Mouse (Mus musculus): ENCODE measurements at regions not wholly inside any gene's neighbourhood (a gene's known extent, or its start where the extent isn't known, plus 50 kb on each side); places are given as distances from the start of the nearest gene placed in this dataset.
A peak's percentile ranks its signal among the peaks of the same experiment; 100 is the strongest.
"Not testable (repeated sequence)": the region's sequence is repeated elsewhere in the genome, so short reads cannot be mapped to it uniquely, and the experiment has no call there.

DNA sequence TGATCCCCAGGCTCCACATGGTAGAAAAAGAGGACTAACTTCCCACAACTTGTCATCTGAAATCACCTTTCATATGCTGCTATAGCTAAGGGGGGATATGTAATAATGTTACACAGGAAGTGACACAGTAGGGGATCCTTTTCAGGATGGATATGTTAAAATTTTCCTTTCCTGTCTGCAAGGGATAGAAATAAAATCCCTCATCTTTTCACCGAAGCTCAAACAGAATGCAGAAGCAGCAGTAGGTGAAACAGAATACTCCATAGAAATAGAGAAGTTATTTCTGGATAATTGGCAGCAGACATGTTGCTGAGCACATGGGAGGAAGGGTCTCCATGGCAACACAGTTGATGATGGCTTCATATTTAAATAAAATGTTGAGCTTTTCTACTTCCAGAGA, 309.3 kb upstream of the Ercc4 start:
- peak; percentile 31 to 37 for DNase-seq (ENCODE audit: low spot score in 2 of 2)

DNA sequence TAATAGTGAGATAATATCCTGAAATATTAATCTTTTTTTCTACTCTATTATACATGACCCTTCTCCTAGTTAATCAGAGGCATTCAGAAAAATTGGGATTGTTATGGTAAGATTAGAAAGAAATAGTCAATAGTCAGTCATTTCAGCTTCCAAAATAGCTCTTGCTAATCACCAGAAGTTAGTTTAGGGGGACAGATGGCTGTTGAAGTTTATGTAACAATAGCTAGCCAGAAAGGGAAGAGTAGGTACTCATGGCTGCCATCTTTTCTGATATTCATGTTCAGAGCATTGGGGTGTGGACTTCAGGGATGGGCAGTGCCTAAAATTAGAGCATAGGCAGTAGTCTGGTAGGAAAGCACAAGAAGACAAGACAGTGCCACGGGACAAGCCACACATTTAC, 306.8 kb upstream of the Ercc4 start:
- no peak for DNase-seq (ENCODE audit: low spot score in 2 of 2)

DNA sequence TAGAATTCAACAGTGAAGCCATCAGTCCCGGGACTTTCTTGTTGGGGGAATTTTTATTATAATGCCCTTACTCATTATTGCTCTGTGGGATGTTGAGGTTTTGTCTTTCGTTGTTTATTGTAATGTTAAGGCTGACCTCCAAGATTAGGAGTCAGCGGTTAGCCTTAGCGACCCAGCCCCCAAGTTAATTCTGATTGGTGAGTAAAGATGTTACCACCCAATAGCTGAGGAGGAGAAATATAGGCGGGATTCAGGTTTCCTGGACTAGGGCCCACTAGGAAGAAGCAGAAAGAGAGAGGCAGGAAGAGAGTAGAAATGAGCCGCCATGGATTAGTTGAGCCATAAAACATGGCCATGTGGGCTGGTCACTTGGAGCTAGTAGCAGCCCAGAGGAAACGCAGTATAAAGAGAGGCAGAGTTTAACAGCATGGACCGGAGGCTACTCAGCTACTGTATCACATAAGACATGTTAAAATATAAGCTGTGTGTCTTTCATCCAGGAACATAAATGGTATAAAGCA, 302.1 kb upstream of the Ercc4 start:
- no peak for DNase-seq (ENCODE audit: low spot score in 2 of 2)

DNA sequence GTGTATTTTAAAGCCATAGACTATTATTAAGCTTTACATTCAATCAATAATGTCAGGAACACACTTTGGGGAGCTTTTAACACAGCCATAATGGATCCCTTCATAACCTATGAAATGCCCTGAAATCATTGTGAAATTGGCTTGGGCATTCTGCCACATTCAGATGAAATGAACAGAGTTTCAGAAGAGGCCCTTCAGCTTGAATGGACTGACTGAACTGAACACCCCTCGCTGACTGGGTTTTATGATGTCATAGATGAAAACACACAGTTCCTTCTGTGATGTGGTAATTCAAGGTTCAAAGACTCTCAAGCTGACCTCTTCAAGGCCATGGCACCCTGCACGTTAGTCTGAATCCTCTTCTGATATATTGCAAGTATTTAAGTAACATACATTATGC, 298.4 kb upstream of the Ercc4 start:
- no peak for DNase-seq (ENCODE audit: low spot score in 2 of 2)

DNA sequence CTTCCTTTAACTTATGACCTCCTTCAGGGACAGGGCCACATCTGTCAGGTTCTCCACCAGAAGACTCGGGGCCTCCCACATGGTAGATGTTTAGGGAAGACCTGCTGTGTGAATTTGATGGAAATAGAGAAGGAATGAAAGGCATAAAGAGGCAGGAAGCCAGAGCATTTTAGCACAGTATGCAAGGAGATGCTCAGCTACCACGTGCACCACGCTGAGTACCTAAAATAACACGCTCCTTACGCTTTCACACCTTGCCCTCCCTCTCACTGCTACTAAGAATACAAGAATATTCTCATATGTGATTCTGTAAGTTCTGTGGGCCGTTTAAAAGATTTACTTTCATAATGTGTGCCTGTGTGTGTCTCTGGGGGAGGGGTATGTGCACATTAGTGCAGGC, 284.8 kb upstream of the Ercc4 start:
- DNase-seq (ENCODE audit: low spot score in 2 of 2), result peak; percentile 50 to 62

DNA sequence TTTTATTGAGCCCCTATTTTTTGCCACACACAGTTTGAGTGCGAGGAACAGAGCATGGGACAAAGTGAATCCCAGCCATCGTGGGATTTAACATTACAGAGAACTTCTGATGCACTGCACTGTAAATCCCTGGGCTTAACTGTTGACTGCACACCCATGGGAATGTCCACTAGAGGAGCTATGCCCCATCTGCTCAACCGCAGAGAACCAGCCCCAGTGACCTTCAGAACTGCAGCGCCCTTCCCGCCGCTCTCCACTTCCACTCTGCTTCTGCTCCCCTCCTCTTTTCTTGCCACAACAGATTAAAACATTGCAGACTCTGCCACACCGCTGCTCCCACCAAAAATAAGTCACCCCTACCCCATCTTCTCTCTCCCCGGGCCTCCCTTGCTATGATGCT, 283.3 kb upstream of the Ercc4 start:
- no peak for DNase-seq (ENCODE audit: low spot score in 2 of 2)

DNA sequence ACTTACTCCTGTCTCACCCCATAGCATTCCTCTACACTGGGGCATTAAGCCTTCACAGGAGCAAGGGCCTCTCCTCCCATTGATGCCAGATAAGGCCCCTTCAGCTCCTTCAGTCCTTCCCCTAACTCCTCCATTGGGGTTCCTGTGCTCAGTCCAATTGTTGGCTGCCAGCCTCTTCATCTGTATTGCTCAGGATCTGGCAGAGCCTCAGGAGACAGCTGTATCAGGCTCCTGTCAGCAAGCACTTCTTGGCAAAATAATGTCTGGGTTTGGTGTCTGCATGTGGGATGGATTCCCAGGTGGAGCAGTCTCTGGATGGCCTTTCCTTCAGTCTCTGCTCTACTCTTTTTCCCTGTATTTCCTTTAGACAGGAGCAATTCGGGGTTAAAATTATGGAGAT, 278.2 kb upstream of the Ercc4 start:
- not testable (repeated sequence) for DNase-seq (ENCODE audit: low spot score in 2 of 2)

DNA sequence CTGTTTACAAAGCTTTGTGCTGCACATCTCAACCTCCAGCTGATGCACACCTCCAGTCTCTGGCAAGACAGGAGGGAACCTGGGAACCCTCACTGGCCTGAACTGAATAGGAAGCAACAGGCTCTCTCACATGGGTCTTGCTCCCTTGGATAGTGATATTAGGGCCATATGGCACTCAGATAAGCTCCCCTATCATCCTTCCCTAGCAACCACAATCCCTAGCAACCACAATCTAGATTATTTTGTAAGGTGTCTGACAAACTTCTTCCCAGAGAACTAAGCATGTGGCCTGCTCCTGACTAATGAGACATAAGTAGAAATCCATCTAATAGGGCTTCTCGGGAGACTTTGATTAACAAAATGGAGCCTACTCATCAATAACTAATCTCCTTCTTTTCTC, 253.1 kb upstream of the Ercc4 start:
- DNase-seq (ENCODE audit: low spot score in 2 of 2), result no peak

DNA sequence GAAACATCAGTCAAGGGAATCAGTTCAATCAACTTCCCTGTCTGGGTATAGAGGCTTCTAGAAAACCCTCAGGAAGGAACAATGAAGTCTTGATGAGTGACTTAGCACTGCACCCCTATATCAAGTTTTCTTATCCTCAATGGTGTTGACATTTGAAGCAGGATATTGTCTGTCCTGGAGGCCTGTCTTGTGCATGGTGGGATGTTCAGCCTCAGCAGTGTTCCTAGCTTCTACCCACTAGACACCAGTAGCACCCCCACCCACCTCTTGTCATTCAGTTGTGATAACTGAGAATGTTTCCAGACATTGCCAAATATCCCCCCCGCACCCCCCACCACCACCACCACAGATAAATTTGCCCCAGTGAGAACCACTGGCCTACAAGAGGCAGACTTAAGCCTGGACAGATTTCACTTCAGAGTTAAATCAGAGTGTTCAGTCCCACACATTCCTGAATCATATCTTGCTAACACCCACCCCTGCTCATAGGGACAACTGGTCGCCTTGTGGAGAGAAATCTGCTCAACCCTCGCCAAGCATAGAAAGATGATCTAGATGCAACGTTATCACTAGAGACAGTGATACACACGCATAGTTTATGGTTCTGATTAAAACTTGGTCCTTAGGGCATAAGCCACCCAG, 249.6 kb upstream of the Ercc4 start:
- DNase-seq (ENCODE audit: low spot score in 2 of 2), result peak; percentile 42 to 51

DNA sequence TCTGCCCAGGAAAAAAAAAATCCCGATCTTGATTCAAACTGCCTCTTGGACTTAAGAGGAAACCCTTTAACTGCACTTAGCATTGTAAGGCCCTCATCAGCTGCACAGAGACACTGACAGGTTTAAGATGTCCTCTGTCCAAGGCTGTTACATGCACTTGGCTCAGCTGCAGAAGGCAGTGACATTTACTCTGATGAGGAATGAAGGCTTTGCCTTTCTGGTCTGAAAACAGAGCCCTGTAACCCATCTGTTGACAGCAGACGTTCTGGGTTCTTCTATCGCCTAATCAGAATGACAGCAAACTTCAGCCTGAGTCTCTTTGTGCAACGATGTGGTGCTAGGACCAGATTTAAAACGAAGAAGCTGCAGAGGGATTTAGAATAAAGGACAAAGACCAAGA, 246.9 kb upstream of the Ercc4 start:
- no peak for DNase-seq (ENCODE audit: low spot score in 2 of 2)

DNA sequence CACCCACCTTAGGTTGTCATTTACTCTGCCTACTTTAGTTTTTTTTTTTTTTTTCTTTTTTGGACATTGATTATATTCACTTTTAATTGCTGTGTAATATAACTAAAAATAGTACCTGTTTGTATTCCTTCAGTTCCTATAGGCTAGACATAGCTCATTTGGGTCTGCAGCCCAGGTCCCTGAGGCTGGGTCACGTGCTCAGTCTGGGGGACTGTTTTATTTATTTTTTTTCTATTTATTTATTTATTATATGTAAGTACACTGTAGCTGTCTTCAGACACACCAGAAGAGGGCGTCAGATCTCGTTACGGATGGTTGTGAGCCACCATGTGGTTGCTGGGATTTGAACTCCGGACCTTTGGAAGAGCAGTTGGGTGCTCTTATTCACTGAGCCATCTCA, 231.2 kb upstream of the Ercc4 start:
- not testable (repeated sequence) for DNase-seq (ENCODE audit: low spot score in 2 of 2)

DNA sequence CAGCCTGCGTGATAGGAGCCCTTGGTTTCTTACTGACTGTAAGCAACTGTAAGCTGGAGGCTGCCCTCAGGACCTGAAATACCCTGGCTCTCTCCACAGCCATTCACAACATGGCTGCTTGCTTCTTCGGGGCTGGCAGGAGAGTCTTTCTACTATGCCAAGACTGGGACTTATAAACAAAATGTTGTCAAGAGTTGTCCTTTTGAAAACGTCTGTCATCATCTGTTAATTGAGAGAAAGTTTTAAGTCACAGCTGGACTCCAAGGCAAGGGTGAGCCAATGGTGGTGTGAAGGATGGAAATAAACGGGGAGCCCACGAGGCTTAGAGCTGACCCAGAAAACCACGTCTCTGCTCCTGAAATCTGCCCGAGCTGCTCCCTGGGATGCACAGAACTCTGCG, 229.5 kb upstream of the Ercc4 start:
- no peak for DNase-seq (ENCODE audit: low spot score in 2 of 2)

DNA sequence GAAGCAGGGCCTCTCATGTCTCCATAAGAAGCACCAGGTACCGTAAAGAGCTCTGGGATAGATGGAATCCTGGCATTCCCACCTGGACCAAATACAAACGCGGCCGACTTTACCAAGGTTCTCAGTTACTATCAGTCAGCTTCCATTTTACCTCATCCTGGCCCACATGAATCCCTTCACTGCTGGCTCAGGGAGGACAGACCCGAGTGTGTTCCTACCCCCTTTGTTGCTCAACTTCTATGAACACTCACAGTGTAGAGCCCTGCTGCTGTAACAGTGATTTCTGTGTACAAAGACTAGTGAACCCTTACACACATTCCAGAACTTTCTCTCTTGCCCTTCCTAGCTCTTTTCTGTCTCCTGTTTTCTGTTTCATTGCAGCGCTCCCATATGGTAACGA, 229.0 kb upstream of the Ercc4 start:
- no peak for DNase-seq (ENCODE audit: low spot score in 2 of 2)

DNA sequence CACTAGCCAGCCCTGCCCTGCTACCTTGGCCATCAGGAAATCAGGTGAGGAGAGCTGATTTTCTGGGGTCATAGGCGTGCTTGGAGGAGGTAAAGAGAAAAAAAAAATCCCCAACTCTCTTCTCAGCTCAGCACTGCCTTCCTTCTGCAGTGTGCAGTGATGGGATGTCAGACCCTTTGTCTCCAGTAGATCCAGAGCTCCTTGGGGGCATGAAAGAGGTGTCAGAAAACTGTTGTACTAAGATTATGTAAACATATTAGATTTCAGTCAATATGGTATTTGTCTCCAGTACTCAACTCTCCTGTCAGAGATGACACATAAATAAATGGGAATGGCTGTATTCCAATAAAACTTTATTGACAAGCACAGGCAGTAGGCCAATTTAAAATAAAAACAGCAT, 226.8 kb upstream of the Ercc4 start:
- no peak for DNase-seq (ENCODE audit: low spot score in 2 of 2)

DNA sequence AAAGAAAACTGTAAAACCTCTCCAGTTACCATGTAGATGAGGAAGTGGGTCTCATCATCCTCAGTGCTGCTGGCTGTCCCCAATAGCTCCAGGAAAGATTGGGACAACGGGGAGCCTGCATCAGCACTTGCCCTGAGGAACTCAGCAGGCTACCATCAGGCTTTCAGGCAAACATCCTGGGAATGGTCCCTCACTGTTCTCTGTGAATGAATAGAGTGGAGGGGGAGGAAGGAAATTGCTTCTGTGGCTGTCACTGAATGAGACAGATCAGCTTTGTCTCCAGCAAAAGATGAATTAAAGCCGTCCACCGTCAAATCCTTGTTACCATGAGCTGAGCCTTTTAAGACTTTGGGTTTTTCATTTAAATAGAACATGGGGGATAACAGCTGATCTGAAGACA, 224.9 kb upstream of the Ercc4 start:
- no peak for DNase-seq (ENCODE audit: low spot score in 2 of 2)

DNA sequence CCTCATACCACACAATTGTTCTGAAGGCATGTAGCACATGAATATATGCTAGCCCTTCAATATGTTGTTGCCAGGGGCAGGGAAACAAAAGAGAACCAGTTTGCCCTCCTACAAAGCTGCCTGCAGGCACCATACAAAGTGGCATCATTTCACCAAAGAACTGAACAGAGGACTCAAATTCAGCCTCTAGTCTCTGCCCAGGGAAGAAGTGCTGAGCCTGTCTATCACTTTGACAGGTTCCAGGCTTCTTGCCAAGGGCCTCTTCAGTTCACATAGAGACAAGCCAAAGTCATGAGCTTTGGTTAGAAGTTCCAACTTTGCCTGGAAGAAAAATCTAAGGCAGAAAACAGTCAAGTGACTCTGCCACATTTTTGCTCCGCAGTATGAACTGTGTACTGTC, 223.4 kb upstream of the Ercc4 start:
- no peak for DNase-seq (ENCODE audit: low spot score in 2 of 2)

DNA sequence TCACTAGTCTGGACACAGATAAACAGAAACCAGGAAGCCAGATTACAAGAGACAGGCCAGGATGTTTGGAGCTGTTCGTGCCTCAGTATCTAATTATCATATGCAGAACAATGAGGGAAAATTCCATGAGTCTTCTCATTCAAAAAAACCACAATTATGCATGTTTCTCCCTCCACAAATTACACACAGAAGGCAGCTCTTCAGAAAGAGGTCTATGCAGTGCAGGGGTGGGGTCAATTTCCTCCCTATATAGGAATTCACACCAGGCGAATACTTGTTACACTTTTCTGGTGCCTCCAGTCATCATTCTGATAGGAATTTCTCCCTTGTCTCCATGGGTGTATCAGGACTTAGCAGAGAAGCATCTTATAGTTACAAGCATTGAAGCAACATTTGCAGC, 222.1 kb upstream of the Ercc4 start:
- no peak for DNase-seq (ENCODE audit: low spot score in 2 of 2)

DNA sequence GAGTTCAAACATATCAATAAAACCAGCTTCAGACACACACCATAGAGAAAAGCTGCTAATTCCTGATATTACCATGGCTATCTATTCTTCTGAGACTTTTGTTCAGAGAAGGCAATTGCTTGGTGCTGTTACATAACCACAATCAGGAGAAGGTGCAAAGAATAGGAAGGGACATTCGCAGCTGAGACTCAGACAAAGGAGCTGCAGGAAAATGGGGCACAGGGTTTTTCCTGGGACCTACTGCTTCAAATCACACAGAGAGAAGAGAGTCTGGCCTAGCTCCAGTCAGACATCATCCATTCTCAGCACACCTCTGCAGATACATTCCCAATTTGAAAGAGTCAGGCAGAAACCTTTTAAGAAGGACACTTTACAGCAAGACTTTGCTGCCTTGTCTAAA, 219.4 kb upstream of the Ercc4 start:
- no peak for DNase-seq (ENCODE audit: low spot score in 2 of 2)

DNA sequence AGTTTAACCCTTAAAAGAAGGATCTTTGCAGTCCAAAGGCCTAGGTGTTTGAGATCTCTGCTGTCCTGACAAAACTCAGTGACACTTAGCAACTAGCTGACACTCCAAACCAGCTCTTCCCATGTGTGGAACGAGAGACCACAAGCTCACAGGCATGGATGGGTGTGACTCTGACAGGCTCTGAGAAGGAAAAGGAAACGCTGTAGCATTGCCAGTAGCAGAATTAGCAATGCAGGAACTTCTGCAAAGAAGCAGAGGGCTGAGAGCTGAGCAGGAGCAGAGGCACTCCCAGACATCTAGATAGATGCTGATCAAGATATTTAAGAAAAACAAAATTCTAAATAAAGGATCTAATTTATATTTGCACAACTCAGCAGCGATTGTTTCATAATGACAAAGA, 218.9 kb upstream of the Ercc4 start:
- DNase-seq (ENCODE audit: low spot score in 2 of 2), result no peak

DNA sequence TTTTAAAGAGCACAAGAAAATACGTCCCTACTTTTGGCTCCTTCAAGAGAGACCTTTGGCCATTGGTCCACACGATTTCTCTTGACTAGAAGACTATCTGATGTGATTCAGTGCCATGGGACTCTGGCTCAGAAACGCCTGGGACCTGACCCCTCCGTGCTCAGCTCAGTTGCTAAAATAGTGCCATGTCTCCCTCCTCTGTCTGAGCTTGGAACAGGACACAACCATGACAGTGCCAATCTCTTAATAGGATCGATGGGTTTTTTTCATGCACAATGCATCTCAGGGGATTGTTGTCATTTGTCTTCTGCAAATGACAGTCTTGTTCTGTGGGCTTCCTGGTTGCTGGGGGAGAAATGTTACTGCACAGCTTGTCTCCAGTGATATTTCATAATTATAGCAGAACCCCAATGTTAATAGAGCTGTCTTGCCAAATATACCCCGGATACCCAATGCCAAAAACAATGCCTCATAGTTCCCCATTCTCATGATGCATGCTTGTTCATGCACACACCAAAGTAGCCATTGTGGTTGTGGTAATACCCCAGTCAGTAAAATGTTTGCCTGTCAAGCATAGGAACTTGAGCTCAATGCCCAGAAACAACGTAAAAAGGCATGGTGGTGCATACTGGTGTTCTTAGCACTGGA, 216.7 kb upstream of the Ercc4 start:
- no peak for DNase-seq (ENCODE audit: low spot score in 2 of 2)

DNA sequence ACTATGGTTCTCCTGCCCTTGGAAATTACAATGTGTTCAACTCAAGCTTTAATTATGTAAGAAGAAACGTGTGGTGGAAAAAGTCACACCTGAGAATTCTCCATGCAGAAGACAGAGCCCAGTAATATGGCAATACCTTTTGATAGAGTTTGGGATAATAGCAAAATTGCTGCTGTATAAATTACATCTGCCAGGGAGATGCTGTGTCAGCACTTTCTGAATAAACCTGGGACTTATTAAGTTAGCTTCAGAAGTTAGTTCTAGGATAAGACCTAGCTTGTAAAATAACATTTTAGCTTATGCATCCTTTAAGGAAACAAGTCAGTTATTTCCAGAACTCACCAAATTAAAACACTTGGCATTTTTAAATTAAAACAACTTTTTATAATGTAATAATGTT, 212.2 kb upstream of the Ercc4 start:
- DNase-seq (ENCODE audit: low spot score in 2 of 2), result no peak

DNA sequence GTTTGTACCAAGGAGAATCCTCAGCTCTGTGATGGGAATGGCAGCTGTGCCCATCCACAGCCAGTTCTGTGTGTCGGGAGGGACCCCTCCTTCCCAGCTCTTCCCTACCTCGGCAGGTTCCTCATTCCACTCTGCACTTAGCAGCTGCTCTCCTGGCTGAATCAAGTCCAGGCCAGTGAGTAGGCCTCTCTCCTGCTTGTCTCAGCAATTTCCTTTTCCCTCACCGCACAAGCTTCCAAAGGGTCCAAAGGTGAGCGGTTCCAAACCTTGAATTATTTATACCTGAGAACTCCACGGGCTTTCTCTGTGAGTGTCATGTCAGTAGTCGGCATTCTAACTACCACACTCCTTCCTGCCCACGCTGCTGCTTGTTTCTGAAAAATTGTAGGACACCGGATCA, 208.8 kb upstream of the Ercc4 start:
- no peak for DNase-seq (ENCODE audit: low spot score in 2 of 2)

DNA sequence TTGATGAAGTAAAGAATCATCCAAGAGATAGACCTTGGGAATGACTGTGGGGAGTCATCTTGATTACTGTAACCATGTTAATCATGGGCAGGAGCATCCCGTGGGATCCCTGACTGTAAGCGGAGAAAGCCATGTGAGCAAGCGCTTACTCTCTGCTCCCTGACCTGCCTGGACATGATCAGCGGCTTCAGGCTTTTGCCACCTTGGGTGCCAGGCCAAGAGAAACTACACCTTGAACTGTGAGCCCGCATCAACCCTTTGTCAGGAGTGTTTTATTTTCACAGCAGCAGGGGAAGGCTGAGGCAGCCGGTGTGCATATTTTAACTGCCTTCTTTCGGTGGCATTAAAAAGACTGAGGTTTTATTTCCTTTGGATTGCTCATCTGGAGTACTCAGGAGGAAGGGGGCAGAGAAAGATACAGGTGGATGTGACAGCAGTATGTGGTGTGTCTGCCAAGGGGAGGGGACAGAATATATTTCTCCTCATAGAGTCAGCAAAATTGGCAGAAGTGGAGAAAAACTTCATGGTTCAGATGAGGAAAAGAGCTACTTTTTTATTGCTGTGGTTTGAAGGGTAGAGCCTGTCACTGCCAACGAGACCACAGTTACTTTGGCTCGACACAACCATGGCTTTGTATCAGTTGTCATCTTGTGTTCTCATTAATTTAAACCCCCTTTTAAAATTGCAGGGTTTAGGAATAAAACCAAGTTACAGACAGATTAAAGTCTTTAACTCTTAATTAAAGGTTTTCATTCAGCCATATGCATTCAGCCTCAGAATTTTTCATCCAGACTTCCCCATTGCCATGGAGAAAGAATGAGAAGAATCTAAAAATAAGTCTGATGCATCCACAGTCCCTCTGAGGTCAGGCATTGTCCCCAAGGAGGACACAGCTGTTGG, 208.1 kb upstream of the Ercc4 start:
- DNase-seq (ENCODE audit: low spot score in 2 of 2), result no peak

Data from right cerebral cortex, adult 2 months (tissue).